23 mouse cellular contexts compared by ENCODE assay signal in the genomic region with DNA sequence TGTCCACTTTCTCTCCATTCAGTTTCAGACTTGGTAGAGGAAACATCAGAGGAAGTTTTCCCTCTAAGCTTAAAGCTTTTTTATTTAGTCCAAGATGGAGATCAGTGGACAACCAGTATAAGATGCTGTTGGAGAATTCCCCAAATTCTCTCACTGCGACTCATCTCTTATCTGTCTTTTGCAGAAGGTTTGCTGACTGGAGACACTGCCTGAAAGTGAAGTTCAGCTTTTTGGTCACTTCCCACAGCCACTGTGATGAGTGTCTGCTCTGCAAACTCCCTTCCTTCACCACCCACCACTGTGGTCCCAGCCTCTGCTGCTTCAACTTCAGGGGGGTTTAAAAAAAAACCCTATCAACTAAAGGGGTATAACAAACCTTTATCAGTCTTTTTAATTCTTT.
DNase-seq lines count a peak whose midpoint lies in the region; ATAC-seq and TF ChIP-seq lines count a peak whose summit lies in the region.
"Had no signal": no experiment of that assay in that cellular context is flagged by ENCODE, and none has a peak within 500 bp of the region (broad histone marks: within the 10 kb centered on the region; RNA-seq: fewer than 3 reads in every experiment).

No protein-coding gene starts in this region.

- ATAC-seq in common myeloid progenitor, adult 5-6 weeks (replicated peaks; ENCODE audit: low read depth, poor library complexity, severe bottlenecking), result peak; percentile 76
- ATAC-seq in hindbrain, embryonic 16.5 days, result no peak
- ATAC-seq: forebrain, postnatal 0 days; hindbrain, postnatal 0 days had no signal

- H3K4me1 ChIP-seq in thymus, adult 2 months (replicated peaks; ENCODE audit: control insufficient read depth, insufficient read depth, low read length), result peaks cover 20% of the 10 kb centered on the region
- no peaks in the 10 kb centered on the region for H3K4me1 ChIP-seq in hindbrain, embryonic 16.5 days (ENCODE audit: control insufficient read depth, insufficient read depth, low read depth, low read length)
- H3K4me1 ChIP-seq: embryonic facial prominence, embryonic 13.5 days; forebrain, embryonic 12.5 days; heart, embryonic 10.5 days; hindbrain, embryonic 12.5 days had no signal

- 56% methylated on average over 1 of the region's 1 CpGs for WGBS in thymus, adult 2 months
- WGBS in hindbrain, embryonic 16.5 days, result 95% methylated on average over 1 of the region's 1 CpGs

- H3K9ac ChIP-seq in hindbrain, embryonic 16.5 days (ENCODE audit: low read depth, low read length), result no peak overlapping the region
- H3K9ac ChIP-seq: embryonic facial prominence, embryonic 13.5 days; forebrain, embryonic 12.5 days; forebrain, postnatal 0 days; hindbrain, embryonic 12.5 days had no signal

- intact Hi-C loops in gastrocnemius, postnatal 14 days (cut with DNase I; ENCODE audit: low total_unique reads), result no loop called here

- no peak for TF ChIP-seq POLR2A in thymus, adult 2 months (IDR thresholded peaks at IDR 0.05; ENCODE audit: control insufficient read depth, extremely low read depth, insufficient read depth, low read length, poor library complexity)

- H3K4me2 ChIP-seq in hindbrain, embryonic 16.5 days (ENCODE audit: low read length), result no peak overlapping the region
- H3K4me2 ChIP-seq: embryonic facial prominence, embryonic 13.5 days; forebrain, embryonic 12.5 days; hindbrain, embryonic 12.5 days had no signal

- no peaks in the 10 kb centered on the region for H3K9me3 ChIP-seq in hindbrain, embryonic 16.5 days (ENCODE audit: control insufficient read depth, low read length)
- H3K9me3 ChIP-seq: embryonic facial prominence, embryonic 13.5 days; forebrain, embryonic 12.5 days; heart, embryonic 10.5 days; hindbrain, embryonic 12.5 days had no signal

- TF ChIP-seq CTCF in thymus, adult 2 months (IDR thresholded peaks at IDR 0.05; ENCODE audit: borderline replicate concordance, control insufficient read depth, extremely low read depth, insufficient read depth, low read length, poor library complexity), result no peak

- DNase-seq in thymus, adult 2 months, result no peak
- no peak for DNase-seq in thymus, postnatal 36 days
- peak; percentile 50 for DNase-seq in MEL-GATA-1-ER (ENCODE audit: extremely low read depth, low read depth)
- DNase-seq in urinary bladder, postnatal 14 days (ENCODE audit: low spot score), result no peak
- no peak for DNase-seq in gastrocnemius, postnatal 14 days
- DNase-seq: adrenal gland, postnatal 10 days; cerebellum, adult 11 months; cerebellum, adult 8-10 months; cerebellum, postnatal 14 days; forebrain, postnatal 0 days; gastrocnemius, adult 2 months; gastrocnemius, postnatal 36 days; heart, adult 18-20 months; heart, postnatal 10 days; heart, postnatal 4 days; kidney, adult 11 months had no signal

- no peak overlapping the region for H3K4me3 ChIP-seq in thymus, adult 2 months (ENCODE audit: control insufficient read depth, insufficient read depth, low read length)
- no peak overlapping the region for H3K4me3 ChIP-seq in hindbrain, embryonic 16.5 days (ENCODE audit: low read length)
- H3K4me3 ChIP-seq: embryonic facial prominence, embryonic 13.5 days; forebrain, embryonic 12.5 days; gastrocnemius, adult 2 months; heart, embryonic 10.5 days; hindbrain, embryonic 12.5 days had no signal

- H3K36me3 ChIP-seq in thymus, adult 2 months (ENCODE audit: control insufficient read depth, insufficient read depth, low read length), result no peaks in the 10 kb centered on the region
- no peaks in the 10 kb centered on the region for H3K36me3 ChIP-seq in hindbrain, embryonic 16.5 days (ENCODE audit: control insufficient read depth, insufficient read depth, low read length)
- H3K36me3 ChIP-seq: embryonic facial prominence, embryonic 13.5 days; forebrain, embryonic 12.5 days; heart, embryonic 10.5 days; hindbrain, embryonic 12.5 days had no signal

- H3K27me3 ChIP-seq in thymus, adult 2 months (ENCODE audit: control insufficient read depth, insufficient read depth, low read length), result no peaks in the 10 kb centered on the region
- no peaks in the 10 kb centered on the region for H3K27me3 ChIP-seq in hindbrain, embryonic 16.5 days (replicated peaks; ENCODE audit: control insufficient read depth, insufficient read depth, low read length)
- H3K27me3 ChIP-seq: embryonic facial prominence, embryonic 13.5 days; forebrain, embryonic 12.5 days; hindbrain, embryonic 12.5 days had no signal

- H3K27ac ChIP-seq in thymus, adult 2 months (ENCODE audit: control insufficient read depth, insufficient read depth, low read length), result peak overlapping the region; percentile 51; the same call in 1 of the 2 replicates
- no peak overlapping the region for H3K27ac ChIP-seq in hindbrain, embryonic 16.5 days (ENCODE audit: low read depth, low read length)
- H3K27ac ChIP-seq: embryonic facial prominence, embryonic 13.5 days; forebrain, embryonic 12.5 days; gastrocnemius, adult 2 months; heart, embryonic 10.5 days; hindbrain, embryonic 12.5 days; hindbrain, postnatal 0 days had no signal
